Mouse (Mus musculus) liver, embryonic 14.5 days (tissue): Measurements from ENCODE around the gene Pigx.

Experiments used
- CTCF ChIP-seq: IDR thresholded peaks from 2 replicates; pipeline ENCODE4 v1.5.1; 2016; ENCODE audit warnings: antibody characterized with exemption, low read depth, control low read depth
- EP300 ChIP-seq: IDR thresholded peaks from 2 replicates; pipeline ENCODE4 v1.6.1; 2016; ENCODE audit warnings: antibody characterized with exemption, low read depth

DNA sequence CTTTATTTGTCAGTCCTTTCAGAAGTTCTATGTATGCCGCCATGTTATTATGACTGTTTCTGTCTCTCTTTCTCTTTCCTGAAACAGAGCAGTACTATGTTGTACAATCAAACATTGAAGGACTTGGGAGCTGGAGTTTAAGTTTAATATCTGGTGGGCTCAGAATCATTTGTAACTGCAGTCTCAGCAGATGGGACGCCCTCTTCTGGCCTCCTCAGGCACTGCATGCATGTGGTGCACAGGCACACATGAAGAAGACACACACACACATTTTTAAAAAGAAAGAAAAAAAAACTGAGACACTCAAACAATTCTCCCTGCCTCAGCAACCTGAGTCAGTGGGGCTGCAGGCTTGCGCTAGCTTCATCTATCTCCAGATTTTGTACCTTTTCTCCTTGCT, 20.9 kb upstream of the Pigx start:
- no peak for TF ChIP-seq EP300
- TF ChIP-seq CTCF = peak; percentile 39
